Mouse (Mus musculus): ENCODE measurements at regions not wholly inside any gene's neighbourhood (a gene's known extent, or its start where the extent isn't known, plus 50 kb on each side); places are given as distances from the start of the nearest gene placed in this dataset.

GRCm38 (mm10) chr10:98343827-98344226, 570.4 kb upstream of the Atp2b1 start:
- Histone ChIP-seq H3K4me3 (replicated peaks; ENCODE audit: low read depth, low read length) (no peak overlapping the region), H3K27ac (no peak overlapping the region), H3K4me1 (replicated peaks; ENCODE audit: insufficient read depth, low read length) (no peaks in the 10 kb centered on the region), H3K9me3 (replicated peaks; ENCODE audit: low read length) (no peaks in the 10 kb centered on the region), H3K9ac (ENCODE audit: low read depth, low read length) (no peak overlapping the region), H3K27me3 (ENCODE audit: insufficient read depth, low read length) (no peaks in the 10 kb centered on the region), H3K4me2 (ENCODE audit: low read length) (no peak overlapping the region), H3K36me3 (ENCODE audit: insufficient read depth, low read length) (no peaks in the 10 kb centered on the region)
- DNase-seq (ENCODE audit: low spot score) = peak; percentile 12
- ATAC-seq (replicated peaks; ENCODE audit: low FRiP score, low read depth) = no peak
- no peak for TF ChIP-seq CTCF (IDR thresholded peaks at IDR 0.05; ENCODE audit: low read depth)
- 73% methylated on average over 5 of the region's 5 CpGs for WGBS

- no peak overlapping the region for H3K9ac ChIP-seq (ENCODE audit: low read depth, low read length)
- no peaks in the 10 kb centered on the region for H3K36me3 ChIP-seq (ENCODE audit: insufficient read depth, low read length)
- ATAC-seq (replicated peaks; ENCODE audit: low FRiP score, low read depth) (no peak), DNase-seq (ENCODE audit: low spot score) (peak; percentile 56)
- no peak for TF ChIP-seq CTCF (IDR thresholded peaks at IDR 0.05; ENCODE audit: low read depth)
- H3K4me3 ChIP-seq (replicated peaks; ENCODE audit: low read depth, low read length) = no peak overlapping the region
- no peaks in the 10 kb centered on the region for H3K9me3 ChIP-seq (replicated peaks; ENCODE audit: low read length)
- no peak overlapping the region for H3K4me2 ChIP-seq (ENCODE audit: low read length)
- 46% methylated on average over 5 of the region's 5 CpGs for whole genome bisulfite sequencing
- no peak overlapping the region for H3K27ac ChIP-seq
- H3K27me3 ChIP-seq (ENCODE audit: insufficient read depth, low read length) = no peaks in the 10 kb centered on the region
- H3K4me1 ChIP-seq (replicated peaks; ENCODE audit: insufficient read depth, low read length) = no peaks in the 10 kb centered on the region
These were observed 564.7 kb upstream of the Atp2b1 start for GRCm38 (mm10) chr10:98349466-98349865.

GRCm38 (mm10) chr10:98350318-98350926, 563.8 kb upstream of the Atp2b1 start:
- H3K27ac ChIP-seq = no peak overlapping the region
- H3K4me3 ChIP-seq (replicated peaks; ENCODE audit: low read depth, low read length) = no peak overlapping the region
- H3K36me3 ChIP-seq (ENCODE audit: insufficient read depth, low read length) = no peaks in the 10 kb centered on the region
- ATAC-seq (replicated peaks; ENCODE audit: low FRiP score, low read depth) = no peak
- TF ChIP-seq CTCF (IDR thresholded peaks at IDR 0.05; ENCODE audit: low read depth) = no peak
- WGBS = 93% methylated on average over 6 of the region's 6 CpGs
- H3K9me3 ChIP-seq (replicated peaks; ENCODE audit: low read length) = no peaks in the 10 kb centered on the region
- no peak overlapping the region for H3K4me2 ChIP-seq (ENCODE audit: low read length)
- no peaks in the 10 kb centered on the region for H3K27me3 ChIP-seq (ENCODE audit: insufficient read depth, low read length)
- no peaks in the 10 kb centered on the region for H3K4me1 ChIP-seq (replicated peaks; ENCODE audit: insufficient read depth, low read length)
- no peak overlapping the region for H3K9ac ChIP-seq (ENCODE audit: low read depth, low read length)
- DNase-seq (ENCODE audit: low spot score) = no peak

- no peak for TF ChIP-seq CTCF (IDR thresholded peaks at IDR 0.05; ENCODE audit: low read depth)
- 49% methylated on average over 2 of the region's 2 CpGs for WGBS
- ATAC-seq (replicated peaks; ENCODE audit: low FRiP score, low read depth) = no peak
These were observed 562.1 kb upstream of the Atp2b1 start for GRCm38 (mm10) chr10:98352061-98352460.

GRCm38 (mm10) chr10:98354486-98354885, 559.7 kb upstream of the Atp2b1 start:
- H3K4me2 ChIP-seq (ENCODE audit: low read length) = no peak overlapping the region
- no peaks in the 10 kb centered on the region for H3K4me1 ChIP-seq (replicated peaks; ENCODE audit: insufficient read depth, low read length)
- ATAC-seq (replicated peaks; ENCODE audit: low FRiP score, low read depth) (no peak), DNase-seq (ENCODE audit: low spot score) (no peak)
- H3K9ac ChIP-seq (ENCODE audit: low read depth, low read length) = no peak overlapping the region
- H3K9me3 ChIP-seq (replicated peaks; ENCODE audit: low read length) = no peaks in the 10 kb centered on the region
- no peak for TF ChIP-seq CTCF (IDR thresholded peaks at IDR 0.05; ENCODE audit: low read depth)
- H3K4me3 ChIP-seq (replicated peaks; ENCODE audit: low read depth, low read length) = no peak overlapping the region
- H3K27ac ChIP-seq = no peak overlapping the region
- H3K36me3 ChIP-seq (ENCODE audit: insufficient read depth, low read length) = no peaks in the 10 kb centered on the region
- H3K27me3 ChIP-seq (ENCODE audit: insufficient read depth, low read length) = no peaks in the 10 kb centered on the region
- 89% methylated on average over 2 of the region's 2 CpGs for WGBS

More at GRCm38 (mm10) chr10:98352061-98352460, 562.1 kb upstream of the Atp2b1 start:
- Histone ChIP-seq H3K4me3 (replicated peaks; ENCODE audit: low read depth, low read length) (no peak overlapping the region), H3K4me2 (ENCODE audit: low read length) (no peak overlapping the region), H3K27me3 (ENCODE audit: insufficient read depth, low read length) (no peaks in the 10 kb centered on the region), H3K4me1 (replicated peaks; ENCODE audit: insufficient read depth, low read length) (no peaks in the 10 kb centered on the region), H3K36me3 (ENCODE audit: insufficient read depth, low read length) (no peaks in the 10 kb centered on the region), H3K9ac (ENCODE audit: low read depth, low read length) (no peak overlapping the region), H3K9me3 (replicated peaks; ENCODE audit: low read length) (no peaks in the 10 kb centered on the region), H3K27ac (no peak overlapping the region)
- DNase-seq (ENCODE audit: low spot score) = no peak

GRCm38 (mm10) chr10:98364604-98365003, 549.6 kb upstream of the Atp2b1 start:
- Histone ChIP-seq H3K36me3 (ENCODE audit: insufficient read depth, low read length) (no peaks in the 10 kb centered on the region), H3K27me3 (ENCODE audit: insufficient read depth, low read length) (no peaks in the 10 kb centered on the region), H3K9me3 (replicated peaks; ENCODE audit: low read length) (no peaks in the 10 kb centered on the region), H3K27ac (no peak overlapping the region), H3K4me3 (replicated peaks; ENCODE audit: low read depth, low read length) (no peak overlapping the region), H3K4me1 (replicated peaks; ENCODE audit: insufficient read depth, low read length) (no peaks in the 10 kb centered on the region), H3K9ac (ENCODE audit: low read depth, low read length) (no peak overlapping the region), H3K4me2 (ENCODE audit: low read length) (no peak overlapping the region)
- WGBS = 63% methylated on average over 2 of the region's 2 CpGs
- no peak for ATAC-seq (replicated peaks; ENCODE audit: low FRiP score, low read depth)
- TF ChIP-seq CTCF (IDR thresholded peaks at IDR 0.05; ENCODE audit: low read depth) = no peak
- no peak for DNase-seq (ENCODE audit: low spot score)

GRCm38 (mm10) chr10:98372561-98372960, 541.6 kb upstream of the Atp2b1 start:
- no peak overlapping the region for H3K9ac ChIP-seq (ENCODE audit: low read depth, low read length)
- H3K27me3 ChIP-seq (ENCODE audit: insufficient read depth, low read length) = no peaks in the 10 kb centered on the region
- H3K4me2 ChIP-seq (ENCODE audit: low read length) = no peak overlapping the region
- DNase-seq (ENCODE audit: low spot score) = no peak
- H3K4me3 ChIP-seq (replicated peaks; ENCODE audit: low read depth, low read length) = no peak overlapping the region
- no peak for TF ChIP-seq CTCF (IDR thresholded peaks at IDR 0.05; ENCODE audit: low read depth)
- H3K9me3 ChIP-seq (replicated peaks; ENCODE audit: low read length) = no peaks in the 10 kb centered on the region
- H3K27ac ChIP-seq = no peak overlapping the region
- H3K36me3 ChIP-seq (ENCODE audit: insufficient read depth, low read length) = no peaks in the 10 kb centered on the region
- ATAC-seq (replicated peaks; ENCODE audit: low FRiP score, low read depth) = no peak
- H3K4me1 ChIP-seq (replicated peaks; ENCODE audit: insufficient read depth, low read length) = no peaks in the 10 kb centered on the region
- 61% methylated on average over 4 of the region's 4 CpGs for WGBS
